Mouse (Mus musculus): Measurements from ENCODE around the gene Tap2. TPM values are rescaled to one million over a fixed set of nuclear protein-coding genes. Genes with fewer than 3 reads are reported as not detected.
A peak's percentile ranks its signal among the peaks of the same experiment; 100 is the strongest.

Gene Tap2
- polyA plus RNA-seq (2015; fragmentation: Nextera tagmentation; extraction: Ambion mirVana): 5.3 and 13.7 TPM in 2 replicates

DNA sequence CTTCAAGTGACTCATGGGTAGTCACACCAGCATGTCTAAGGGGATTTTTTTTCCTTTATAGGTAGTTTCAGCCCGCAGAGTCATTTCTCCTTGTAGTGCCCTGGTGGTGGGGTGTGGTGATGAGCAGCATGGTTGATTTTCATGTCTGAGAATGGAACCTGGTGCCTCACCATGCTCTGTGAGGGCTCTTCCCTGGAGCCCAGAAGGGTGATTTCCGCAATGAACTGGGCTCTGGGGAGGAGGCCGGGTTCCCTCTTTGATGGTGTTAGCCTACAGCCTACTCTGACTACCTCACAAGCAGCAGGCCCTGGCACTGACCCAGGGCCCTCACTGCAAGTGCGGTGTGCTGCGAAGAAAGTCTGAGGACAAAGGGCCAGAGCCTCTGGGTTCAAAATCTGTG, at the start of gene Tap2:
TSS of gene Tap2 (plus strand) at position 84 of the 400 bp plus-strand sequence.
- no peak within 1 kb of the TSS for H3K27ac ChIP-seq

DNA sequence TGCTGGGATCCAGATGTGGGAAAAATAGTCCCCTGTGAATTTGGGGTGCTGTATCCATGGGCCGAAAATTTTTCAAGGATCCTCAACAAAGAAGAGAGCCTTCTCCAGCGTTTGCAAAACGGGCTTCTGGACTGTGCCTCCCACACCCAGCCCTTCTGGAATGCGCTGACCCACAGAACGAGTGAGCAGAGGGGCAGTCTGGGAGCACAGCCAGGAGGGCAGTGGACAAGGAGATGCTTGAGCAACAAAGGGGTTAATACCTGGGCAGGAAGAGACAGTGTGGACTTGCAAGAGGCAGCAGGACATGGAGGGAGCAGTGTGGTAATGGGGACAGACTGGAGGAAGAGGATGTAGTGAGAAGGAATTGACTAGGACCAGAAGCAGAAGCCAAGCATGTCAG, 47.8 kb upstream of the Tap2 start:
- Histone ChIP-seq H3K27me3 (peaks cover 15% of the 10 kb centered on the region; the same call in 1 of the 2 replicates), H3K36me3 (no peaks in the 10 kb centered on the region), H3K27ac (no peak overlapping the region), H3K9ac (no peak overlapping the region), H3K9me3 (replicated peaks) (no peaks in the 10 kb centered on the region), H3K4me3 (no peak overlapping the region), H3K4me2 (no peak overlapping the region), H3K4me1 (replicated peaks) (no peaks in the 10 kb centered on the region)
- 51% methylated on average over 5 of the region's 5 CpGs for WGBS
- ATAC-seq (replicated peaks; ENCODE audit: insufficient number of reproducible peaks, insufficient read depth, low FRiP score, low read depth): no peak

More for the DNA sequence above, at the start of gene Tap2:
- Histone ChIP-seq H3K4me2 (peak within 1 kb of the TSS; percentile 98), H3K9ac (peak within 1 kb of the TSS; percentile 79), H3K4me3 (peak within 1 kb of the TSS; percentile 93), H3K27me3 (peaks cover 60% of the 10 kb centered on the region), H3K9me3 (replicated peaks) (no peaks in the 10 kb centered on the region), H3K4me1 (replicated peaks) (peaks cover 12% of the 10 kb centered on the region), H3K36me3 (no peaks in the 10 kb centered on the region)
- 72% methylated on average over 5 of the region's 5 CpGs for WGBS
- ATAC-seq (replicated peaks; ENCODE audit: insufficient number of reproducible peaks, insufficient read depth, low FRiP score, low read depth): no peak

DNA sequence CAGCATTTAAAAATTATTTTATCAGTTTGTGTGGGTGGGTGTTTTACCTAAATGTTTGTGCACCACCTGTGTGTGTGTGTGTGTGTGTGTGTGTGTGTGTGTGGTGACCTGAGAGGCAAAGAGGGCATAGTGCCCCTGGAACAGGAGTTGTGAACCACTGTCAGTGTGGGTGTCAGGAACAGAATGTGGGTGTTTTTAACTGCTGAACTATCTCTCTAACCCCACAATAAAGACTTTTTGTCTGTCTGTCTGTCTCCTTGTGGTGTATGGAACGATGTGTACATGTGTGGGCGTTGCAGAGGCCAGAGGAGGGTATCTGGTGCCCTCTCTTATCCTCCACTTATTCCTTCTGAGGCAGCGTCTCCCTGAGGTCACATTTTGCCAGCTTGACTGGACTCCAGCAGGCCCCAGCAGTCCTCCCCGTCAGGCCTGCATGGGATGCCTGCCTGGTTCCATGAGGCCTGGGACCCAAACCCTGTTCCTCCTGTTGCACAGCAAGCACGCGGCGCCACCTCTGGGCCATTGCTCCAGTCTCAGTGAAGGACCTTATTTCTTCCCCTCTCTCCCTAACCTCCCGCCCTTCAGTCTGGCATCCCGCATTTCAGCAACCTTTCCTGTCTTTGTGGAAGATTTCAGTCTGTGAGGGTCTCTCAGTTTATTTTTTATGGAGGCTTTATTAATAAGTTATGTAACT, 39.0 kb upstream of the Tap2 start:
- Histone ChIP-seq H3K27ac (no peak overlapping the region), H3K27me3 (peaks cover 5% of the 10 kb centered on the region; the same call in 1 of the 2 replicates), H3K4me1 (replicated peaks) (no peaks in the 10 kb centered on the region), H3K36me3 (no peaks in the 10 kb centered on the region), H3K4me3 (no peak overlapping the region), H3K9ac (no peak overlapping the region), H3K4me2 (no peak overlapping the region), H3K9me3 (replicated peaks) (no peaks in the 10 kb centered on the region)
- 33% methylated on average over 9 of the region's 9 CpGs for WGBS
- ATAC-seq (replicated peaks; ENCODE audit: insufficient number of reproducible peaks, insufficient read depth, low FRiP score, low read depth): no peak

GRCm38 (mm10) chr17:34165033-34165730, 38.1 kb upstream of the Tap2 start:
- Histone ChIP-seq H3K9me3 (replicated peaks) (no peaks in the 10 kb centered on the region), H3K4me1 (replicated peaks) (no peaks in the 10 kb centered on the region), H3K36me3 (no peaks in the 10 kb centered on the region), H3K27ac (no peak overlapping the region), H3K27me3 (peaks cover 4% of the 10 kb centered on the region; the same call in 1 of the 2 replicates), H3K4me2 (no peak overlapping the region), H3K9ac (no peak overlapping the region), H3K4me3 (no peak overlapping the region)
- WGBS: 64% methylated on average over 6 of the region's 6 CpGs
- ATAC-seq (replicated peaks; ENCODE audit: insufficient number of reproducible peaks, insufficient read depth, low FRiP score, low read depth): no peak

DNA sequence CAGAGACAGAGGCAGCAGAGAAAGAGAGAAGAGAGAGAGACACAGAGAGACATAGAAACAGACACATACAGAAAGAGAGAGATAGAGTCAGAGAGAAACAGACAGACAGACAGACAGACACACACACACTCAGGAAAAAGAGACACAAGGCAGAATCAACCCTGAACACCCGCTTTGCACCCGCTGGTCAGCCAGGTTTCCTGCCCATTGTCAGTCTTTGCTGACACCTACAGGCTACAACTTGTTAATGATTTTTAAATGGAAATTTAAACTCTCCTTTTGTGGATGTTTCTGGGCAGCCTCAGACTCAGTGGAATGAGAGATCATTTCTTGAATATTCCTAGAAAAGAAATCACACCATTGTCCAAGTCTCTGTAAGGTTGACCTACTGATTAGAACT, 34.0 kb upstream of the Tap2 start:
- Histone ChIP-seq H3K9ac (no peak overlapping the region), H3K27ac (no peak overlapping the region), H3K36me3 (no peaks in the 10 kb centered on the region), H3K4me3 (no peak overlapping the region), H3K27me3 (0 out of 2 replicates have a peak, but pooled peaks cover 3% of the 10 kb centered on the region), H3K4me1 (replicated peaks) (no peaks in the 10 kb centered on the region), H3K4me2 (no peak overlapping the region), H3K9me3 (replicated peaks) (no peaks in the 10 kb centered on the region)
- ATAC-seq (replicated peaks; ENCODE audit: insufficient number of reproducible peaks, insufficient read depth, low FRiP score, low read depth): no peak
- WGBS: 0% methylated on average over 2 of the region's 2 CpGs

- peaks cover 6% of the 10 kb centered on the region; the same call in 1 of the 2 replicates for H3K27me3 ChIP-seq
- H3K4me2 ChIP-seq: no peak overlapping the region
- no peak overlapping the region for H3K27ac ChIP-seq
- H3K4me1 ChIP-seq (replicated peaks): no peaks in the 10 kb centered on the region
- H3K4me3 ChIP-seq: no peak overlapping the region
- 21% methylated on average over 4 of the region's 4 CpGs for WGBS
- ATAC-seq (replicated peaks; ENCODE audit: insufficient number of reproducible peaks, insufficient read depth, low FRiP score, low read depth): no peak
- H3K9ac ChIP-seq: no peak overlapping the region
- H3K9me3 ChIP-seq (replicated peaks): no peaks in the 10 kb centered on the region
- H3K36me3 ChIP-seq: no peaks in the 10 kb centered on the region
Measured at GRCm38 (mm10) chr17:34170487-34170876, 32.8 kb upstream of the Tap2 start.

GRCm38 (mm10) chr17:34170877-34171498, 32.3 kb upstream of the Tap2 start:
- Histone ChIP-seq H3K4me2 (no peak overlapping the region; the same call in 1 of the 2 replicates), H3K9me3 (replicated peaks) (no peaks in the 10 kb centered on the region)
- 36% methylated on average over 13 of the region's 13 CpGs for WGBS

GRCm38 (mm10) chr17:34172528-34172927, 30.8 kb upstream of the Tap2 start:
- H3K4me1 ChIP-seq (replicated peaks): no peaks in the 10 kb centered on the region
- no peak overlapping the region for H3K4me2 ChIP-seq
- no peak overlapping the region for H3K9ac ChIP-seq
- no peak overlapping the region for H3K27ac ChIP-seq
- H3K4me3 ChIP-seq: no peak overlapping the region
- 90% methylated on average over 5 of the region's 5 CpGs for WGBS
- H3K36me3 ChIP-seq: no peaks in the 10 kb centered on the region
- no peak for ATAC-seq (replicated peaks; ENCODE audit: insufficient number of reproducible peaks, insufficient read depth, low FRiP score, low read depth)
- peaks cover 6% of the 10 kb centered on the region; the same call in 1 of the 2 replicates for H3K27me3 ChIP-seq
- no peaks in the 10 kb centered on the region; the same call in 1 of the 2 replicates for H3K9me3 ChIP-seq (replicated peaks)

More at GRCm38 (mm10) chr17:34170877-34171498, 32.3 kb upstream of the Tap2 start:
- peaks cover 6% of the 10 kb centered on the region; the same call in 1 of the 2 replicates for H3K27me3 ChIP-seq
- no peak overlapping the region for H3K27ac ChIP-seq
- no peak overlapping the region for H3K9ac ChIP-seq
- no peak for ATAC-seq (replicated peaks; ENCODE audit: insufficient number of reproducible peaks, insufficient read depth, low FRiP score, low read depth)
- no peak overlapping the region for H3K4me3 ChIP-seq
- H3K4me1 ChIP-seq (replicated peaks): no peaks in the 10 kb centered on the region
- H3K36me3 ChIP-seq: no peaks in the 10 kb centered on the region

- Histone ChIP-seq H3K9ac (no peak overlapping the region), H3K27me3 (peaks cover 11% of the 10 kb centered on the region; the same call in 1 of the 2 replicates), H3K4me2 (no peak overlapping the region), H3K4me3 (no peak overlapping the region), H3K9me3 (replicated peaks) (no peaks in the 10 kb centered on the region; the same call in 1 of the 2 replicates), H3K4me1 (replicated peaks) (no peaks in the 10 kb centered on the region), H3K36me3 (no peaks in the 10 kb centered on the region), H3K27ac (no peak overlapping the region)
- 50% methylated on average over 1 of the region's 1 CpGs for WGBS
- no peak for ATAC-seq (replicated peaks; ENCODE audit: insufficient number of reproducible peaks, insufficient read depth, low FRiP score, low read depth)
Measured at GRCm38 (mm10) chr17:34174075-34174474, 29.3 kb upstream of the Tap2 start.

DNA sequence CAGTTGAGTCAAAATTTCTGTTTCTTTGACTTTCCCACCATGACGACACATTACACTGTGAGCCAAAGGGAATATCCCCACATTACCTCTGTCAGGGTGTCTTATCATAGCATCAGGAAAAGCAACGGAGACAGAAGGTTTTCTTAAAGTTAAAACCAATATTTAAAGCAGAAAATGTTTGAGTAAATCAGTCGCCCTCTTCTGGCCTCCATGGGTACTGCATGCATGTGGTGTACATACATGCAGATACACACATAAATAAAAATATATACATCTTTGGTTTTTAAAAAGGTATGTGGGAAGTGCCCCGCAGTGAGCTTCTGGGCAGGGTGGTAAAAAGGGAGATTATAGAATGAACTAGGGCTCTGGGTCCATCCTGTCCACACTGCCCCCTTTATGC, 26.1 kb upstream of the Tap2 start:
- Histone ChIP-seq H3K9ac (no peak overlapping the region), H3K4me3 (no peak overlapping the region), H3K27ac (no peak overlapping the region), H3K27me3 (peaks cover 13% of the 10 kb centered on the region), H3K4me2 (no peak overlapping the region), H3K4me1 (replicated peaks) (no peaks in the 10 kb centered on the region), H3K9me3 (replicated peaks) (no peaks in the 10 kb centered on the region; the same call in 1 of the 2 replicates), H3K36me3 (no peaks in the 10 kb centered on the region)
- ATAC-seq (replicated peaks; ENCODE audit: insufficient number of reproducible peaks, insufficient read depth, low FRiP score, low read depth): no peak
- 60% methylated on average over 4 of the region's 4 CpGs for WGBS

DNA sequence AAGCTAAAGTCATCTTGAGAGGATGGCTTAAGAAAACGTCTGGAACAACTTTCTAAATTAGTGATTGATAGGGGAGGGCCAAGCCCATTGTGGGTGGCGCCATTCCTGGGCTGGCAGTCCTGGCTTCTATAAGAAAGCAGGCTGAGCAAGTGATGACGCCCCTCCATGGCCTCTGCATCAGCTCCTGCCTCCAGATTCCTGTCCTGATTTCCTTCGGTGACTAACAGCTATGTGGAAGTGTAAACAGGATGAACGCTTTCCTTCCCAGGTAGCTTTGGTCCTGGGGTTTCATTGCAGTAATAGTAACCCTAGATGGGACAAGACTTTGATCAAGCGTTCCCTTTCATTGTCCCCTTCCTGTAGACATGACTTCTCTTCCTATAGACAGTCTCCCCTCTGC, 24.3 kb upstream of the Tap2 start:
- Histone ChIP-seq H3K4me2 (no peak overlapping the region), H3K4me1 (replicated peaks) (no peaks in the 10 kb centered on the region), H3K9me3 (replicated peaks) (no peaks in the 10 kb centered on the region; the same call in 1 of the 2 replicates), H3K9ac (no peak overlapping the region), H3K27ac (no peak overlapping the region), H3K4me3 (no peak overlapping the region), H3K27me3 (peaks cover 28% of the 10 kb centered on the region), H3K36me3 (no peaks in the 10 kb centered on the region)
- no peak for ATAC-seq (replicated peaks; ENCODE audit: insufficient number of reproducible peaks, insufficient read depth, low FRiP score, low read depth)
- 50% methylated on average over 6 of the region's 6 CpGs for WGBS

Data from heart, embryonic 15.5 days (tissue).